Mouse (Mus musculus) limb, embryonic 14.5 days (tissue): ENCODE results near the gene Tgoln1. TPM values are rescaled to one million over a fixed set of nuclear protein-coding genes. Genes with fewer than 3 reads are reported as not detected.
A peak's percentile ranks its signal among the peaks of the same experiment; 100 is the strongest.

ENCODE experiments used
- ATAC-seq: fragments of 200-750 bp; cut with Nextera tagmentation; 2 replicates; pipeline ENCODE4 v1.8.0; 2017; ENCODE audit warnings: low read depth, moderate number of reproducible peaks, moderate TSS enrichment; ENCODE audit not compliant: low FRiP score
- DNase-seq: peaks from one replicate; pipeline ENCODE4 v3.0.0-alpha.2; 2015; ENCODE audit warnings: low spot score
- H3K27ac ChIP-seq: fragments of 300-500 bp; sonication (generic); replicated peaks from 2 replicates; pipeline ENCODE4 v1.5.1; 2014; ENCODE audit warnings: low read depth, mild to moderate bottlenecking, low read length, moderate library complexity, mixed read lengths
- H3K27me3 ChIP-seq: fragments of 300-500 bp; sonication (generic); 2 replicates; pipeline ENCODE4 v1.6.1; 2014; ENCODE audit warnings: low read length, mixed read lengths; ENCODE audit not compliant: control insufficient read depth, insufficient read depth
- H3K36me3 ChIP-seq: fragments of 300-500 bp; sonication (generic); 2 replicates; pipeline ENCODE4 v1.6.1; 2014; ENCODE audit warnings: mild to moderate bottlenecking, low read length, moderate library complexity, mixed read lengths; ENCODE audit not compliant: control insufficient read depth, insufficient read depth
- H3K4me1 ChIP-seq: fragments of 300-500 bp; sonication (generic); 2 replicates; pipeline ENCODE4 v1.6.1; 2014; ENCODE audit warnings: antibody characterized with exemption, low read length, mixed read lengths; ENCODE audit not compliant: control insufficient read depth, insufficient read depth
- H3K4me2 ChIP-seq: fragments of 300-500 bp; sonication (generic); replicated peaks from 2 replicates; pipeline ENCODE4 v1.6.1; 2014; ENCODE audit warnings: low read depth, mild to moderate bottlenecking, low read length, moderate library complexity; ENCODE audit not compliant: severe bottlenecking
- H3K4me3 ChIP-seq: fragments of 300-500 bp; sonication (generic); replicated peaks from 2 replicates; pipeline ENCODE4 v1.5.1; 2014; ENCODE audit warnings: low read length
- H3K9ac ChIP-seq: fragments of 300-500 bp; sonication (generic); 2 replicates; pipeline ENCODE4 v1.6.1; 2014; ENCODE audit warnings: mild to moderate bottlenecking, low read depth, low read length, moderate library complexity; ENCODE audit not compliant: severe bottlenecking
- H3K9me3 ChIP-seq: fragments of 300-500 bp; sonication (generic); 2 replicates; pipeline ENCODE4 v1.6.1; 2016; ENCODE audit warnings: low read length; ENCODE audit not compliant: control insufficient read depth
- POLR2A ChIP-seq: fragments of 200-500 bp; IDR thresholded peaks from 2 replicates; pipeline ENCODE4 v1.8.0; 2012; ENCODE audit warnings: inconsistent platforms, mild to moderate bottlenecking, moderate library complexity, borderline replicate concordance; ENCODE audit not compliant: insufficient read depth, insufficient read length; ENCODE audit errors: extremely low read depth
- WGBS: fragments of 180-500 bp; shearing (Covaris S2); extraction: QIAGEN DNeasy Blood & Tissue Kit; methylation state at CpG from one replicate; pipeline ENCODE4 v1.1.7; 2014; 5-methylcytosine and 5-hydroxymethylcytosine counted together
- polyA plus RNA-seq, 2 experiments: library from polyadenylated mRNA; depleted of rRNA in 1 of 2; stranded (reverse) in 1 of 2; unstranded in 1 of 2; fragments of >200 nt; fragmentation: Nextera tagmentation in 1 of 2; extraction: Ambion mirVana in 1 of 2; gene quantifications; 2 replicates each; pipeline versions ENCODE4 v1.2.1 to v1.2.3; 2012 to 2014

The Tgoln1 gene
- polyA plus RNA-seq, 2 experiments = 19.4 to 27.6 TPM

DNA sequence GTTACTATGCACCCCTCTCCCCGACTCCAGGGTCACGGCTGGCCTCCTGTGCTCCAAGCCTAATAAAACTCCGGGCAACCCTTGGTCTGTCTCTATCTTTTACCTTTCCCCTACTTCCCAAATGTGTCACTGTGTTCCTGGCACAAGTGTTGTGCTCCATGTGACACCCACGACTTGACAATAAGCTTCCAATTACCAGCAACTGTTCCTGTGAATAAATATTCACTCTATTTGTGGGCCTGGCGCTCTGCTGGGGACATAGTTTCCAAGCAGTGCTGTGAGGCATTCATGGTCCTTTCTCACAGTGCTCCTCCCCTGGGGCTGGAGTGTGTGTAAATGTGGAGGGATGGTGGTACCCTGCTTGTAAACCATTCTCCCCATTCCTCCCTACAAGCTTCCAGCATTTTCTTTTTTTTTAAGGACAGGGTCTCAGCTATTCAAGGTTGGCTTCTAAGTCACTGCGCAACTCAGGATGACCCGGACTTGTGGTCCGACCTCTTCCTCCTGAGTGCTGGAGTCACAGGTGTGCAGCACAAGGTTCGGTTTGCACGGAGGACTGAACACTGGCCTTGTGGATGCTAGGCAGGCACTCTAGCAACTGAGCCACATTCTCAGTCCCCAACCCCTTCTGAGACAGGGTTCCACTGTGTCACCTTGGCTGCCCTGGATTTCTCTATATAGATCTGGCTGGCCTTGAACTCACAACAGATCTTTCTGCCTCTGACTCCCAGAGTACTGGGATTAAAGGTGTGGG, 46.0 kb downstream of the Tgoln1 start:
- H3K9ac ChIP-seq = no peak overlapping the region
- H3K36me3 ChIP-seq = peaks cover 47% of the 10 kb centered on the region
- DNase-seq (no peak), ATAC-seq (no peak)
- no peaks in the 10 kb centered on the region for H3K27me3 ChIP-seq
- H3K4me3 ChIP-seq = no peak overlapping the region
- 80% methylated on average over 10 of the region's 10 CpGs for WGBS
- H3K27ac ChIP-seq = no peak overlapping the region
- no peak overlapping the region for H3K4me2 ChIP-seq
- no peaks in the 10 kb centered on the region for H3K9me3 ChIP-seq
- H3K4me1 ChIP-seq = no peaks in the 10 kb centered on the region
- TF ChIP-seq POLR2A = no peak

DNA sequence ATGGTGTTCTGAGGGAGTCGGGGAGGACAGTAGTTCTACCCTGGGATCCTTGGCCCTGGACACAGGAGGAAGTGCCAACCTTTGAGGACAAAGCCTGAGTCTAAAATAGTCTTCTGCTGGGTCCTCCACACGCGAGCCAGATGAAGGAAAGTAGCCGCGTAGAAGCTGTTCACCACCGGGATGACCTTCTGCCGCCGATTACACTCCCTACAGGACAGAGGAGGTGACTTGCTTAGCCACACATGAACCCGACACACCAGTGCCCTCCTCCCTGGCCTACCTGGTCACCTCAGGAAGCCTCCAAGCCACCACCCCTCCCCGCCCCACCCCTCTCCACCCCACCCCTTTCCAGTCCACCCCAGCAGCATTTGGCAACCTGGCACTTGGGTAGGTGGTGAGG, 48.1 kb downstream of the Tgoln1 start:
- ATAC-seq = no peak
- DNase-seq = no peak
- Histone ChIP-seq H3K27ac (no peak overlapping the region), H3K4me3 (no peak overlapping the region), H3K27me3 (no peaks in the 10 kb centered on the region), H3K36me3 (peaks cover 32% of the 10 kb centered on the region), H3K4me1 (no peaks in the 10 kb centered on the region), H3K9me3 (no peaks in the 10 kb centered on the region), H3K9ac (no peak overlapping the region), H3K4me2 (no peak overlapping the region)
- WGBS = 93% methylated on average over 10 of the region's 10 CpGs
- no peak for TF ChIP-seq POLR2A

DNA sequence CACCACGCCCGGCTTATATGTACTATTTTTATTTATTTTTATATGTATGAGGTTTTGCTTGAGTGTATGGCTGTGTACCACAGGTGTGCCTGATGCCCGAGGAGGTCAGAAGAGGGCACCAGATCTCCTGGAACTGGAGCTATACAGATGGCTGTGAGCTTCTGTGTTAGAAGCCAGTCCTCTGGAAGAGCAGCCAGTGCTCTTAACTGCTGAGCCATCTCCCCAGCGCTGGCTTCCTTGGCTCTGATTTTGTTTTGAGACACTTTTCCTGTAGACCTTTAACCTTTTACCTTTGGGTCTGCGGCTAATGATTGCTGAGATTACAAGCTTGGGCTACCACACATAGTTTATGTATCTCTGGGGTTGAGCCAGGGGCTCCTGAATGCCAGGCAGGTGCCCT, 49.3 kb downstream of the Tgoln1 start:
- no peak for DNase-seq
- 84% methylated on average over 5 of the region's 5 CpGs for WGBS
- TF ChIP-seq POLR2A = no peak

DNA sequence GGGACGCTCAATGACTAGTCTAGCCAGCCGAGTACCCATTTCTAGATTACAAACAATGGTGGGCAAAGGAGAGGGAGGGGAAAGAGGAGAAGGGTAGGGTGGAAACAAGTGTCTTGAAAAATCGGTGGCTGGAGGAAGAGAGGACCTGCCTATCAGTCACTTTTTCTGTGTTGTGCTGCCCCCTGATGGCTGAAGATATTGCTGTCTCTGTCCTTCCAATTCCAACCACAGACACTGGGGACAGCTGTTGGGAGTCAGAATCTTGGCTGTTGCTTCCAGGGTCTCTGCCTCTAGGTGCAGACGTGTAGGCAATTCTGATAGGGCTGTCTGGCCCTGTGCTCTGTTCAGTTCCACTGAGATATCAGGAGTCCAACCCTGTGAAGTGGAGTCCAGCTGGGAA, 50.8 kb downstream of the Tgoln1 start:
- Histone ChIP-seq H3K36me3 (peaks cover 13% of the 10 kb centered on the region), H3K27ac (no peak overlapping the region), H3K4me1 (peaks cover 4% of the 10 kb centered on the region), H3K9ac (no peak overlapping the region), H3K27me3 (no peaks in the 10 kb centered on the region), H3K4me2 (no peak overlapping the region), H3K9me3 (no peaks in the 10 kb centered on the region), H3K4me3 (no peak overlapping the region)
- TF ChIP-seq POLR2A = no peak
- WGBS = 5% methylated on average over 4 of the region's 4 CpGs
- DNase-seq (peak; percentile 92), ATAC-seq (peak; percentile 86)

More for the DNA sequence above, 49.3 kb downstream of the Tgoln1 start:
- Histone ChIP-seq H3K9me3 (no peaks in the 10 kb centered on the region), H3K27ac (no peak overlapping the region), H3K4me2 (no peak overlapping the region), H3K9ac (no peak overlapping the region), H3K4me3 (no peak overlapping the region), H3K27me3 (no peaks in the 10 kb centered on the region), H3K4me1 (peaks cover 4% of the 10 kb centered on the region), H3K36me3 (peaks cover 21% of the 10 kb centered on the region)
- no peak for ATAC-seq

DNA sequence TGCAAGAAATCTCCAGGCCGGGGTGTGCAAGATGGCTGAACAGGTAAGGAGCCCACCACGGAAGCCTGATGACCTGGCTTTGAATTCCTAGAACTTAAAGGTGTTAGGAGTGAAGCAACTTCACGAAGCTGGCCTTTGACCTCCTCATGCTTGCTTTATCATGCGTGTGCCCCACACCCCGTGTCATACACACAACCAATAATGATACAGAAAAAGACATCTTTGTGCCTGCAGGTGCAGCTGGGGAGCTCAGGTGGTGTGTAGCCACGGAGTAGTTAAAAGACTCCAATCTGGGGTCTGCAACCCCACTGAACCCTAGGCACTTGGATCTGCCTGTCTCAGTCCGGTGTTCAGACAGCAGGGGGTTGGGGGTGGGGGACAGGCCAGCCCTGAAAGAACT, 51.3 kb downstream of the Tgoln1 start:
- peak; percentile 4; the same call in 1 of the 2 replicates for ATAC-seq

DNA sequence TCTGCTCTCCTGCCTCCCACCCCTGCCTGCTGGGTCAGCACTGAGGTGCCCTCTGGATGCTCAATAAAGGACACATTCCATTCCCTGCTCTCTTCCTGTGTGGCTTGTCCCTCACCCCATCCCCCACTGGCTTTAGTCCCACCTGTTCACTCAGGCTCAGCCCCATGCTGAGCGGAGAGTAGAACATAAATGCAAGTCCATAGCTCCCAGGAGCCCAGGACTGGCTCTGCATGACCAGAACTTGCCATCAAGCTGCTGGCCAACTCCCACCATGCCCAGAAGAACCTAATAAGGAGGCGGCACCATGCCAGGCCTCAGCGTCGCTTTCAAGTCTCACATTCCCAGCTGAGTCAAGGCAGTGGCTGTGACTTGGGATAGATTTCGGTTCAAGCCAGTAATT, 53.9 kb downstream of the Tgoln1 start:
- TF ChIP-seq POLR2A = no peak
- H3K27me3 ChIP-seq = no peaks in the 10 kb centered on the region
- ATAC-seq = no peak
- H3K4me2 ChIP-seq = no peak overlapping the region
- no peak overlapping the region for H3K4me3 ChIP-seq
- 51% methylated on average over 5 of the region's 5 CpGs for WGBS
- no peaks in the 10 kb centered on the region for H3K9me3 ChIP-seq
- peaks cover 6% of the 10 kb centered on the region; the same call in 1 of the 2 replicates for H3K36me3 ChIP-seq
- no peak overlapping the region for H3K9ac ChIP-seq
- DNase-seq = no peak
- peaks cover 4% of the 10 kb centered on the region for H3K4me1 ChIP-seq
- no peak overlapping the region for H3K27ac ChIP-seq

More for the DNA sequence above, 51.3 kb downstream of the Tgoln1 start:
- 75% methylated on average over 7 of the region's 7 CpGs for WGBS
- DNase-seq = no peak
- no peak overlapping the region for H3K9ac ChIP-seq
- H3K27ac ChIP-seq = no peak overlapping the region
- H3K9me3 ChIP-seq = no peaks in the 10 kb centered on the region
- H3K27me3 ChIP-seq = no peaks in the 10 kb centered on the region
- H3K4me2 ChIP-seq = no peak overlapping the region
- H3K4me3 ChIP-seq = no peak overlapping the region
- no peak for TF ChIP-seq POLR2A
- peaks cover 4% of the 10 kb centered on the region for H3K4me1 ChIP-seq
- peaks cover 13% of the 10 kb centered on the region for H3K36me3 ChIP-seq
